Mouse (Mus musculus): ENCODE measurements around the gene Grip1. TPM values are rescaled to one million over a fixed set of nuclear protein-coding genes. Genes with fewer than 3 reads are reported as not detected.

Gene Grip1
- polyA plus RNA-seq, 1 experiment from 2014 or later: 3.2 TPM

GRCm38 (mm10) chr10:119778871-119779270 is 325.2 kb downstream of the Grip1 start:
- Histone ChIP-seq H3K4me3 (ENCODE audit: low read depth, low read length) (no peak overlapping the region), H3K4me2 (ENCODE audit: low read length) (no peak overlapping the region), H3K4me1 (replicated peaks; ENCODE audit: control insufficient read depth, insufficient read depth, low read length) (peaks cover 4% of the 10 kb centered on the region; the same call in 1 of the 2 replicates), H3K27me3 (replicated peaks; ENCODE audit: control insufficient read depth, insufficient read depth, low read length) (no peaks in the 10 kb centered on the region), H3K36me3 (ENCODE audit: control insufficient read depth, insufficient read depth, low read length) (no peaks in the 10 kb centered on the region), H3K9me3 (ENCODE audit: control insufficient read depth, low read length) (no peaks in the 10 kb centered on the region), H3K9ac (ENCODE audit: low read length) (no peak overlapping the region), H3K27ac (ENCODE audit: low read depth) (no peak overlapping the region)
- 44% methylated on average over 5 of the region's 5 CpGs for WGBS
- ATAC-seq (replicated peaks; ENCODE audit: low FRiP score, low TSS enrichment, low read depth) (no peak), DNase-seq (ENCODE audit: low spot score) (no peak)

- Histone ChIP-seq H3K4me2 (ENCODE audit: low read length) (no peak overlapping the region), H3K9ac (ENCODE audit: low read length) (no peak overlapping the region), H3K36me3 (ENCODE audit: control insufficient read depth, insufficient read depth, low read length) (no peaks in the 10 kb centered on the region), H3K27me3 (replicated peaks; ENCODE audit: control insufficient read depth, insufficient read depth, low read length) (no peaks in the 10 kb centered on the region), H3K4me1 (replicated peaks; ENCODE audit: control insufficient read depth, insufficient read depth, low read length) (peaks cover 4% of the 10 kb centered on the region; the same call in 1 of the 2 replicates), H3K4me3 (ENCODE audit: low read depth, low read length) (no peak overlapping the region), H3K27ac (ENCODE audit: low read depth) (no peak overlapping the region), H3K9me3 (ENCODE audit: control insufficient read depth, low read length) (no peaks in the 10 kb centered on the region)
- 93% methylated on average over 1 of the region's 1 CpGs for WGBS
- ATAC-seq (replicated peaks; ENCODE audit: low FRiP score, low TSS enrichment, low read depth): no peak
- no peak for DNase-seq (ENCODE audit: low spot score)
Observed at GRCm38 (mm10) chr10:119779657-119780056, 326.0 kb downstream of the Grip1 start.

GRCm38 (mm10) chr10:119790507-119790906 is 336.9 kb downstream of the Grip1 start:
- H3K36me3 ChIP-seq (ENCODE audit: control insufficient read depth, insufficient read depth, low read length): no peaks in the 10 kb centered on the region
- no peaks in the 10 kb centered on the region for H3K4me1 ChIP-seq (replicated peaks; ENCODE audit: control insufficient read depth, insufficient read depth, low read length)
- H3K4me2 ChIP-seq (ENCODE audit: low read length): no peak overlapping the region
- no peak overlapping the region for H3K27ac ChIP-seq (ENCODE audit: low read depth)
- ATAC-seq (replicated peaks; ENCODE audit: low FRiP score, low TSS enrichment, low read depth) (no peak), DNase-seq (ENCODE audit: low spot score) (no peak)
- no peak overlapping the region for H3K9ac ChIP-seq (ENCODE audit: low read length)
- no peak overlapping the region for H3K4me3 ChIP-seq (ENCODE audit: low read depth, low read length)
- H3K27me3 ChIP-seq (replicated peaks; ENCODE audit: control insufficient read depth, insufficient read depth, low read length): no peaks in the 10 kb centered on the region
- no peaks in the 10 kb centered on the region for H3K9me3 ChIP-seq (ENCODE audit: control insufficient read depth, low read length)
- 69% methylated on average over 1 of the region's 1 CpGs for WGBS

GRCm38 (mm10) chr10:119802421-119802820 is 348.8 kb downstream of the Grip1 start:
- Histone ChIP-seq H3K27ac (ENCODE audit: low read depth) (no peak overlapping the region), H3K4me1 (replicated peaks; ENCODE audit: control insufficient read depth, insufficient read depth, low read length) (no peaks in the 10 kb centered on the region), H3K9ac (ENCODE audit: low read length) (no peak overlapping the region), H3K4me2 (ENCODE audit: low read length) (no peak overlapping the region), H3K4me3 (ENCODE audit: low read depth, low read length) (no peak overlapping the region), H3K36me3 (ENCODE audit: control insufficient read depth, insufficient read depth, low read length) (no peaks in the 10 kb centered on the region), H3K27me3 (replicated peaks; ENCODE audit: control insufficient read depth, insufficient read depth, low read length) (no peaks in the 10 kb centered on the region), H3K9me3 (ENCODE audit: control insufficient read depth, low read length) (no peaks in the 10 kb centered on the region)
- 36% methylated on average over 6 of the region's 6 CpGs for whole genome bisulfite sequencing
- no peak for ATAC-seq (replicated peaks; ENCODE audit: low FRiP score, low TSS enrichment, low read depth)
- no peak for DNase-seq (ENCODE audit: low spot score)

- no peaks in the 10 kb centered on the region for H3K27me3 ChIP-seq (replicated peaks; ENCODE audit: control insufficient read depth, insufficient read depth, low read length)
- 63% methylated on average over 13 of the region's 13 CpGs for WGBS
- ATAC-seq (replicated peaks; ENCODE audit: low FRiP score, low TSS enrichment, low read depth): 0 out of 2 replicates have a peak, but pooled peaks have one; percentile 64
- no peak for DNase-seq (ENCODE audit: low spot score)
- H3K36me3 ChIP-seq (ENCODE audit: control insufficient read depth, insufficient read depth, low read length): no peaks in the 10 kb centered on the region
- no peaks in the 10 kb centered on the region for H3K9me3 ChIP-seq (ENCODE audit: control insufficient read depth, low read length)
- H3K4me1 ChIP-seq (replicated peaks; ENCODE audit: control insufficient read depth, insufficient read depth, low read length): no peaks in the 10 kb centered on the region
- H3K4me3 ChIP-seq (ENCODE audit: low read depth, low read length): no peak overlapping the region
- no peak overlapping the region for H3K9ac ChIP-seq (ENCODE audit: low read length)
- no peak overlapping the region for H3K4me2 ChIP-seq (ENCODE audit: low read length)
- no peak overlapping the region for H3K27ac ChIP-seq (ENCODE audit: low read depth)
Observed at GRCm38 (mm10) chr10:119803633-119804422, 350.2 kb downstream of the Grip1 start.

- peak; percentile 48 for DNase-seq (ENCODE audit: low spot score)
- H3K27me3 ChIP-seq (replicated peaks; ENCODE audit: control insufficient read depth, insufficient read depth, low read length): no peaks in the 10 kb centered on the region
- ATAC-seq (replicated peaks; ENCODE audit: low FRiP score, low TSS enrichment, low read depth): no peak
- 85% methylated on average over 9 of the region's 9 CpGs for WGBS
- H3K36me3 ChIP-seq (ENCODE audit: control insufficient read depth, insufficient read depth, low read length): no peaks in the 10 kb centered on the region
- no peak overlapping the region for H3K27ac ChIP-seq (ENCODE audit: low read depth)
- no peaks in the 10 kb centered on the region for H3K9me3 ChIP-seq (ENCODE audit: control insufficient read depth, low read length)
- H3K9ac ChIP-seq (ENCODE audit: low read length): no peak overlapping the region
- H3K4me1 ChIP-seq (replicated peaks; ENCODE audit: control insufficient read depth, insufficient read depth, low read length): no peaks in the 10 kb centered on the region
- H3K4me2 ChIP-seq (ENCODE audit: low read length): no peak overlapping the region
- H3K4me3 ChIP-seq (ENCODE audit: low read depth, low read length): no peak overlapping the region
Observed at GRCm38 (mm10) chr10:119804423-119804814, 350.8 kb downstream of the Grip1 start.

GRCm38 (mm10) chr10:119805082-119805481 is 351.5 kb downstream of the Grip1 start:
- DNase-seq (ENCODE audit: low spot score): peak; percentile 42
- WGBS: 81% methylated on average over 7 of the region's 7 CpGs
- no peak for ATAC-seq (replicated peaks; ENCODE audit: low FRiP score, low TSS enrichment, low read depth)
- Histone ChIP-seq H3K9ac (ENCODE audit: low read length) (no peak overlapping the region), H3K4me3 (ENCODE audit: low read depth, low read length) (no peak overlapping the region), H3K4me2 (ENCODE audit: low read length) (no peak overlapping the region), H3K36me3 (ENCODE audit: control insufficient read depth, insufficient read depth, low read length) (no peaks in the 10 kb centered on the region), H3K4me1 (replicated peaks; ENCODE audit: control insufficient read depth, insufficient read depth, low read length) (no peaks in the 10 kb centered on the region), H3K9me3 (ENCODE audit: control insufficient read depth, low read length) (0 out of 2 replicates have a peak, but pooled peaks cover 3% of the 10 kb centered on the region), H3K27ac (ENCODE audit: low read depth) (no peak overlapping the region), H3K27me3 (replicated peaks; ENCODE audit: control insufficient read depth, insufficient read depth, low read length) (no peaks in the 10 kb centered on the region)

GRCm38 (mm10) chr10:119806151-119806550 is 352.5 kb downstream of the Grip1 start:
- H3K36me3 ChIP-seq (ENCODE audit: control insufficient read depth, insufficient read depth, low read length): no peaks in the 10 kb centered on the region
- H3K4me1 ChIP-seq (replicated peaks; ENCODE audit: control insufficient read depth, insufficient read depth, low read length): no peaks in the 10 kb centered on the region
- H3K27me3 ChIP-seq (replicated peaks; ENCODE audit: control insufficient read depth, insufficient read depth, low read length): no peaks in the 10 kb centered on the region
- whole genome bisulfite sequencing: 47% methylated on average over 8 of the region's 8 CpGs
- H3K4me2 ChIP-seq (ENCODE audit: low read length): no peak overlapping the region
- H3K9ac ChIP-seq (ENCODE audit: low read length): no peak overlapping the region
- H3K4me3 ChIP-seq (ENCODE audit: low read depth, low read length): no peak overlapping the region
- H3K27ac ChIP-seq (ENCODE audit: low read depth): no peak overlapping the region
- 0 out of 2 replicates have a peak, but pooled peaks cover 3% of the 10 kb centered on the region for H3K9me3 ChIP-seq (ENCODE audit: control insufficient read depth, low read length)
- DNase-seq (ENCODE audit: low spot score) (no peak), ATAC-seq (replicated peaks; ENCODE audit: low FRiP score, low TSS enrichment, low read depth) (no peak)

- no peak overlapping the region for H3K4me2 ChIP-seq (ENCODE audit: low read length)
- WGBS: 88% methylated on average over 5 of the region's 5 CpGs
- H3K36me3 ChIP-seq (ENCODE audit: control insufficient read depth, insufficient read depth, low read length): no peaks in the 10 kb centered on the region
- H3K27me3 ChIP-seq (replicated peaks; ENCODE audit: control insufficient read depth, insufficient read depth, low read length): no peaks in the 10 kb centered on the region
- no peak overlapping the region for H3K27ac ChIP-seq (ENCODE audit: low read depth)
- no peak for ATAC-seq (replicated peaks; ENCODE audit: low FRiP score, low TSS enrichment, low read depth)
- no peak for DNase-seq (ENCODE audit: low spot score)
- no peak overlapping the region for H3K9ac ChIP-seq (ENCODE audit: low read length)
- 0 out of 2 replicates have a peak, but pooled peaks cover 3% of the 10 kb centered on the region for H3K9me3 ChIP-seq (ENCODE audit: control insufficient read depth, low read length)
- H3K4me1 ChIP-seq (replicated peaks; ENCODE audit: control insufficient read depth, insufficient read depth, low read length): no peaks in the 10 kb centered on the region
- no peak overlapping the region for H3K4me3 ChIP-seq (ENCODE audit: low read depth, low read length)
Observed at GRCm38 (mm10) chr10:119808384-119808783, 354.8 kb downstream of the Grip1 start.

All from intestine, embryonic 14.5 days (tissue).